Mouse (Mus musculus): ENCODE measurements around the gene Spg7. TPM values are rescaled to one million over a fixed set of nuclear protein-coding genes. Genes with fewer than 3 reads are reported as not detected.
A peak's percentile ranks its signal among the peaks of the same experiment; 100 is the strongest.
"Not testable (repeated sequence)": the region's sequence is repeated elsewhere in the genome, so short reads cannot be mapped to it uniquely, and the experiment has no call there.

Gene Spg7
- polyA plus RNA-seq, 1 experiment: 62.6 TPM

- no peak for DNase-seq (ENCODE audit: low read depth in 1 of 2, low spot score in 2 of 2)
- no peak overlapping the region for H3K4me3 ChIP-seq (ENCODE audit: extremely low read depth, insufficient read depth, insufficient read length)
- peaks cover 53% of the 10 kb centered on the region for H3K36me3 ChIP-seq (ENCODE audit: control insufficient read depth, insufficient read depth, low read length)
- no peaks in the 10 kb centered on the region for H3K27me3 ChIP-seq (ENCODE audit: control insufficient read depth, insufficient read depth, low read length)
- TF ChIP-seq CTCF (IDR thresholded peaks at IDR 0.05; ENCODE audit: extremely low read depth, insufficient read depth, insufficient read length, insufficient replicate concordance) (no peak), POLR2A (IDR thresholded peaks at IDR 0.05; ENCODE audit: low read depth, low read length) (no peak)
- H3K27ac ChIP-seq (ENCODE audit: insufficient read depth, low read length): no peak overlapping the region
- WGBS: 89% methylated on average over 9 of the region's 9 CpGs
- H3K4me1 ChIP-seq (ENCODE audit: control insufficient read depth, insufficient read depth, insufficient read length): no peaks in the 10 kb centered on the region
These were observed 24.5 kb downstream of the Spg7 start for GRCm38 (mm10) chr8:123087289-123087688.

- Histone ChIP-seq H3K4me1 (ENCODE audit: control insufficient read depth, insufficient read depth, insufficient read length) (0 out of 2 replicates have a peak, but pooled peaks cover 3% of the 10 kb centered on the region), H3K27ac (ENCODE audit: insufficient read depth, low read length) (no peak overlapping the region), H3K27me3 (ENCODE audit: control insufficient read depth, insufficient read depth, low read length) (no peaks in the 10 kb centered on the region), H3K36me3 (ENCODE audit: control insufficient read depth, insufficient read depth, low read length) (peaks cover 13% of the 10 kb centered on the region), H3K4me3 (ENCODE audit: extremely low read depth, insufficient read depth, insufficient read length) (no peak overlapping the region)
- no peak for DNase-seq (ENCODE audit: low read depth in 1 of 2, low spot score in 2 of 2)
- 96% methylated on average over 11 of the region's 11 CpGs for WGBS
- TF ChIP-seq POLR2A (IDR thresholded peaks at IDR 0.05; ENCODE audit: low read depth, low read length): no peak
- TF ChIP-seq CTCF (IDR thresholded peaks at IDR 0.05; ENCODE audit: extremely low read depth, insufficient read depth, insufficient read length, insufficient replicate concordance): no peak
These were observed 34.5 kb downstream of the Spg7 start for GRCm38 (mm10) chr8:123097216-123097615.

GRCm38 (mm10) chr8:123097786-123098584 lies 35.2 kb downstream of the Spg7 start:
- DNase-seq (ENCODE audit: low read depth in 1 of 2, low spot score in 2 of 2): peak in 1 of 2 experiments; percentile 38
- Histone ChIP-seq H3K4me1 (ENCODE audit: control insufficient read depth, insufficient read depth, insufficient read length) (0 out of 2 replicates have a peak, but pooled peaks cover 3% of the 10 kb centered on the region), H3K27me3 (ENCODE audit: control insufficient read depth, insufficient read depth, low read length) (no peaks in the 10 kb centered on the region), H3K4me3 (ENCODE audit: extremely low read depth, insufficient read depth, insufficient read length) (no peak overlapping the region), H3K36me3 (ENCODE audit: control insufficient read depth, insufficient read depth, low read length) (peaks cover 13% of the 10 kb centered on the region), H3K27ac (ENCODE audit: insufficient read depth, low read length) (no peak overlapping the region)
- no peak for TF ChIP-seq CTCF (IDR thresholded peaks at IDR 0.05; ENCODE audit: extremely low read depth, insufficient read depth, insufficient read length, insufficient replicate concordance)
- no peak for TF ChIP-seq POLR2A (IDR thresholded peaks at IDR 0.05; ENCODE audit: low read depth, low read length)
- WGBS: 86% methylated on average over 12 of the region's 12 CpGs

- Histone ChIP-seq H3K27ac (ENCODE audit: insufficient read depth, low read length) (no peak overlapping the region), H3K36me3 (ENCODE audit: control insufficient read depth, insufficient read depth, low read length) (peaks cover 19% of the 10 kb centered on the region), H3K27me3 (ENCODE audit: control insufficient read depth, insufficient read depth, low read length) (no peaks in the 10 kb centered on the region), H3K4me3 (ENCODE audit: extremely low read depth, insufficient read depth, insufficient read length) (no peak overlapping the region), H3K4me1 (ENCODE audit: control insufficient read depth, insufficient read depth, insufficient read length) (peaks cover 3% of the 10 kb centered on the region; the same call in 1 of the 2 replicates)
- DNase-seq (ENCODE audit: low read depth in 1 of 2, low spot score in 2 of 2): no peak
- TF ChIP-seq POLR2A (IDR thresholded peaks at IDR 0.05; ENCODE audit: low read depth, low read length) (no peak), CTCF (IDR thresholded peaks at IDR 0.05; ENCODE audit: extremely low read depth, insufficient read depth, insufficient read length, insufficient replicate concordance) (no peak)
- WGBS: 60% methylated on average over 8 of the region's 8 CpGs
These were observed 37.5 kb downstream of the Spg7 start for GRCm38 (mm10) chr8:123100288-123100687.

GRCm38 (mm10) chr8:123101244-123101643 lies 38.5 kb downstream of the Spg7 start:
- Histone ChIP-seq H3K27me3 (ENCODE audit: control insufficient read depth, insufficient read depth, low read length) (no peaks in the 10 kb centered on the region), H3K4me1 (ENCODE audit: control insufficient read depth, insufficient read depth, insufficient read length) (peaks cover 3% of the 10 kb centered on the region; the same call in 1 of the 2 replicates), H3K4me3 (ENCODE audit: extremely low read depth, insufficient read depth, insufficient read length) (no peak overlapping the region), H3K27ac (ENCODE audit: insufficient read depth, low read length) (no peak overlapping the region), H3K36me3 (ENCODE audit: control insufficient read depth, insufficient read depth, low read length) (peaks cover 23% of the 10 kb centered on the region)
- DNase-seq (ENCODE audit: low read depth in 1 of 2, low spot score in 2 of 2): no peak
- 80% methylated on average over 4 of the region's 4 CpGs for WGBS
- no peak for TF ChIP-seq POLR2A (IDR thresholded peaks at IDR 0.05; ENCODE audit: low read depth, low read length)
- TF ChIP-seq CTCF (IDR thresholded peaks at IDR 0.05; ENCODE audit: extremely low read depth, insufficient read depth, insufficient read length, insufficient replicate concordance): no peak

GRCm38 (mm10) chr8:123101735-123102685 lies 39.3 kb downstream of the Spg7 start, which contains the start of gene Rpl13:
TSS of gene Rpl13 (plus strand) at chr8:123102350.
- 1% methylated on average over 56 of the region's 56 CpGs for WGBS
- no peak for TF ChIP-seq CTCF (IDR thresholded peaks at IDR 0.05; ENCODE audit: extremely low read depth, insufficient read depth, insufficient read length, insufficient replicate concordance)
- peak; percentile 91 for TF ChIP-seq POLR2A (IDR thresholded peaks at IDR 0.05; ENCODE audit: low read depth, low read length)
- peak within 1 kb of the TSS; percentile 74 for H3K27ac ChIP-seq (ENCODE audit: insufficient read depth, low read length)
- peaks cover 22% of the 10 kb centered on the region for H3K36me3 ChIP-seq (ENCODE audit: control insufficient read depth, insufficient read depth, low read length)
- H3K4me1 ChIP-seq (ENCODE audit: control insufficient read depth, insufficient read depth, insufficient read length): peaks cover 3% of the 10 kb centered on the region; the same call in 1 of the 2 replicates
- H3K27me3 ChIP-seq (ENCODE audit: control insufficient read depth, insufficient read depth, low read length): no peaks in the 10 kb centered on the region
- H3K4me3 ChIP-seq (ENCODE audit: extremely low read depth, insufficient read depth, insufficient read length): peak within 1 kb of the TSS; percentile 80
- peak; percentile 85 to 95 for DNase-seq (ENCODE audit: low read depth in 1 of 2, low spot score in 2 of 2)

- not testable (repeated sequence) for H3K27me3 ChIP-seq (ENCODE audit: control insufficient read depth, insufficient read depth, low read length); DNase-seq (ENCODE audit: low read depth in 1 of 2, low spot score in 2 of 2); H3K4me1 ChIP-seq (ENCODE audit: control insufficient read depth, insufficient read depth, insufficient read length)
- Histone ChIP-seq H3K36me3 (ENCODE audit: control insufficient read depth, insufficient read depth, low read length) (peaks cover 22% of the 10 kb centered on the region), H3K4me3 (ENCODE audit: extremely low read depth, insufficient read depth, insufficient read length) (peak overlapping the region; percentile 80), H3K27ac (ENCODE audit: insufficient read depth, low read length) (peak overlapping the region; percentile 74; the same call in 1 of the 2 replicates)
- under 1% methylated on average over 26 of the region's 26 CpGs for WGBS
These were observed 40.1 kb downstream of the Spg7 start for GRCm38 (mm10) chr8:123102855-123103254.
